In genomic region chr7:143445651-143446460, GRCm38 (mm10) we compare ENCODE assay signal across 9 mouse cellular contexts. TPM values are rescaled to one million over a fixed set of nuclear protein-coding genes. Genes with fewer than 3 reads are reported as not detected.
DNase-seq lines count a peak whose midpoint lies in the region; ATAC-seq lines count a peak whose summit lies in the region.
"Had no signal": no experiment of that assay in that cellular context is flagged by ENCODE, and none has a peak within 500 bp of the region (broad histone marks: within the 10 kb centered on the region; RNA-seq: fewer than 3 reads in every experiment).

No protein-coding gene starts in this region.

- WGBS in heart, embryonic 10.5 days, result 6% methylated on average over 53 of the region's 53 CpGs
- 4% methylated on average over 45 of the region's 53 CpGs for WGBS in hindbrain, embryonic 12.5 days
- WGBS in midbrain, embryonic 10.5 days, result 3% methylated on average over 44 of the region's 53 CpGs

- no peak for DNase-seq in heart, embryonic 10.5 days (ENCODE audit: low spot score)
- DNase-seq in heart, adult 9 months (ENCODE audit: low spot score in 2 of 2), result no peak
- peak; percentile 68 for DNase-seq in embryo, embryonic 10 days (ENCODE audit: low spot score)
- peak; percentile 62 for DNase-seq in midbrain, embryonic 10.5 days (ENCODE audit: low spot score)
- no peak for DNase-seq in frontal cortex, postnatal 36 days (ENCODE audit: low spot score in 2 of 2)
- DNase-seq in layer of hippocampus, postnatal 36 days, result no peak
- DNase-seq in layer of hippocampus, adult 18-20 months (ENCODE audit: low spot score in 2 of 2), result no peak

- peak overlapping the region; percentile 86 for H3K27ac ChIP-seq in heart, embryonic 10.5 days
- peak overlapping the region; percentile 92 for H3K27ac ChIP-seq in hindbrain, embryonic 12.5 days
- H3K27ac ChIP-seq in midbrain, embryonic 10.5 days (replicated peaks), result peak overlapping the region; percentile 90

- no peaks in the 10 kb centered on the region for H3K36me3 ChIP-seq in heart, embryonic 10.5 days
- no peaks in the 10 kb centered on the region for H3K36me3 ChIP-seq in hindbrain, embryonic 12.5 days
- H3K36me3 ChIP-seq in midbrain, embryonic 10.5 days, result no peaks in the 10 kb centered on the region

- peak; percentile 70 for ATAC-seq in hindbrain, embryonic 12.5 days (ENCODE audit: low FRiP score)

- H3K27me3 ChIP-seq in heart, embryonic 10.5 days (ENCODE audit: insufficient read depth, poor library complexity, severe bottlenecking), result peaks cover 72% of the 10 kb centered on the region
- peaks cover 22% of the 10 kb centered on the region for H3K27me3 ChIP-seq in hindbrain, embryonic 12.5 days
- peaks cover 91% of the 10 kb centered on the region for H3K27me3 ChIP-seq in midbrain, embryonic 10.5 days (ENCODE audit: low read depth, poor library complexity, severe bottlenecking)

- H3K4me3 ChIP-seq in heart, embryonic 10.5 days, result peak overlapping the region; percentile 60
- H3K4me3 ChIP-seq in hindbrain, embryonic 12.5 days, result peak overlapping the region; percentile 37
- peak overlapping the region; percentile 54 for H3K4me3 ChIP-seq in midbrain, embryonic 10.5 days
- H3K4me3 ChIP-seq: erythroblast, embryonic 14.5 days had no signal

- H3K9ac ChIP-seq in hindbrain, embryonic 12.5 days, result peak overlapping the region; percentile 66

- peaks cover 19% of the 10 kb centered on the region for H3K4me1 ChIP-seq in heart, embryonic 10.5 days
- peaks cover 34% of the 10 kb centered on the region for H3K4me1 ChIP-seq in hindbrain, embryonic 12.5 days
- peaks cover 68% of the 10 kb centered on the region for H3K4me1 ChIP-seq in midbrain, embryonic 10.5 days

- no peaks in the 10 kb centered on the region for H3K9me3 ChIP-seq in heart, embryonic 10.5 days
- H3K9me3 ChIP-seq in hindbrain, embryonic 12.5 days (replicated peaks), result no peaks in the 10 kb centered on the region
- H3K9me3 ChIP-seq in midbrain, embryonic 10.5 days (replicated peaks), result no peaks in the 10 kb centered on the region

- peak overlapping the region; percentile 68 for H3K4me2 ChIP-seq in hindbrain, embryonic 12.5 days (replicated peaks)

RNA-seq across cellular contexts. Expression of gene Cdkn1c, which starts 15.0 kb away (rescaled TPM):
- polyA plus RNA-seq in heart, embryonic 10.5 days (2016; fragmentation: Nextera tagmentation; extraction: Ambion mirVana), result 1,495 and 1,694 TPM in 2 replicates
- 1,001 and 1,276 TPM in 2 replicates for polyA plus RNA-seq in hindbrain, embryonic 12.5 days (2016; fragmentation: Nextera tagmentation; extraction: Ambion mirVana)
- 329 and 443 TPM in 2 replicates for polyA plus RNA-seq in midbrain, embryonic 10.5 days (2016; fragmentation: Nextera tagmentation; extraction: Ambion mirVana)
- total RNA-seq in layer of hippocampus, postnatal 36 days (2021), result 1 to 10 TPM; 3.6 to 6.7 TPM
- total RNA-seq in layer of hippocampus, adult 18-20 months (2021), result 1 to 10 TPM; 4.6 to 7.4 TPM

RNA-seq across cellular contexts. Expression of gene Slc22a18, which starts 27.7 kb away (rescaled TPM):
- polyA plus RNA-seq in heart, embryonic 10.5 days (2016; fragmentation: Nextera tagmentation; extraction: Ambion mirVana), result 0.54 and 1.3 TPM in 2 replicates
- 0.63 and 0.72 TPM in 2 replicates for polyA plus RNA-seq in hindbrain, embryonic 12.5 days (2016; fragmentation: Nextera tagmentation; extraction: Ambion mirVana)
- 0.17 and 0.20 TPM in 2 replicates for polyA plus RNA-seq in midbrain, embryonic 10.5 days (2016; fragmentation: Nextera tagmentation; extraction: Ambion mirVana)
- total RNA-seq in layer of hippocampus, postnatal 36 days (2021), result under 1 TPM; 0.28 to 0.65 TPM
- total RNA-seq in layer of hippocampus, adult 18-20 months (2021), result under 1 TPM; 0.23 to 0.67 TPM
- polyA plus RNA-seq: erythroblast, embryonic 14.5 days had no signal

RNA-seq across cellular contexts. Expression of gene Phlda2, which starts 57.1 kb away (rescaled TPM):
- polyA plus RNA-seq in heart, embryonic 10.5 days (2016; fragmentation: Nextera tagmentation; extraction: Ambion mirVana), result 2.9 and 9.8 TPM in 2 replicates
- polyA plus RNA-seq in hindbrain, embryonic 12.5 days (2016; fragmentation: Nextera tagmentation; extraction: Ambion mirVana), result 3.3 TPM in 2 replicates
- polyA plus RNA-seq in midbrain, embryonic 10.5 days (2016; fragmentation: Nextera tagmentation; extraction: Ambion mirVana), result 0.43 and 0.96 TPM in 2 replicates
- not detected for total RNA-seq in layer of hippocampus, postnatal 36 days (2021)
- total RNA-seq in layer of hippocampus, adult 18-20 months (2021), result not detected

Comparison
In these comparisons a context has a peak if more than half of its experiments do, and no peak if none do; other contexts are left out.
1. DNase-seq: peak in embryo, embryonic 10 days (single experiment) and midbrain, embryonic 10.5 days (single experiment); none in heart, embryonic 10.5 days (single experiment), heart, adult 9 months (0 of 2), frontal cortex, postnatal 36 days (0 of 2), layer of hippocampus, postnatal 36 days (0 of 2) and layer of hippocampus, adult 18-20 months (0 of 2).
2. Peak in every context shown above with its lines, with median percentiles within 50 percentile points of each other: H3K27ac ChIP-seq and H3K4me3 ChIP-seq.